Mouse (Mus musculus) megakaryocyte, embryonic 14.5 days (primary cell): ENCODE data around the gene Ssrp1.

Source experiments
- FLI1 ChIP-seq: IDR thresholded peaks from 2 replicates; pipeline ENCODE4 v1.6.1; 2012; ENCODE audit warnings: low read length, inconsistent platforms, mixed read lengths
- GATA1 ChIP-seq: IDR thresholded peaks from 3 replicates; pipeline ENCODE4 v1.6.1; 2012; ENCODE audit warnings: mixed read lengths, low read length, inconsistent platforms, borderline replicate concordance

- TF ChIP-seq GATA1 = no peak
- no peak for TF ChIP-seq FLI1
Observed at GRCm38 (mm10) chr2:85093376-85093775, 56.3 kb downstream of the Ssrp1 start.
